Mouse (Mus musculus) heart, embryonic 14.5 days (tissue): ENCODE results near the gene Zfyve28. TPM values are rescaled to one million over a fixed set of nuclear protein-coding genes. Genes with fewer than 3 reads are reported as not detected.

Experiments used
- ATAC-seq: fragments of 200-750 bp; cut with Nextera tagmentation; 2 replicates; pipeline ENCODE4 v1.8.0; 2017; ENCODE audit warnings: low read depth, moderate TSS enrichment; ENCODE audit not compliant: insufficient number of reproducible peaks, insufficient read depth, low FRiP score
- H3K27ac ChIP-seq, 2 experiments: fragments of 200-500 bp in 1 of 2; fragments of 300-500 bp in 1 of 2; sonication (generic) in 1 of 2; replicated peaks in 1 of 2; 2 replicates each; pipeline ENCODE4 v1.5.1; 2012 to 2014; ENCODE audit warnings: low read depth in 2 of 2, low read length in 2 of 2, control low read depth in 1 of 2, mild to moderate bottlenecking in 1 of 2, mixed read lengths in 1 of 2; ENCODE audit not compliant: control insufficient read depth in 1 of 2, insufficient read depth in 1 of 2
- H3K27me3 ChIP-seq: fragments of 300-500 bp; sonication (generic); 2 replicates; pipeline ENCODE4 v1.6.1; 2014; ENCODE audit warnings: mild to moderate bottlenecking, low read length, control low read depth; ENCODE audit not compliant: control insufficient read depth, insufficient read depth
- H3K36me3 ChIP-seq: fragments of 300-500 bp; sonication (generic); 2 replicates; pipeline ENCODE4 v1.6.1; 2014; ENCODE audit warnings: mild to moderate bottlenecking, control low read depth, low read length, mixed read lengths; ENCODE audit not compliant: control insufficient read depth, insufficient read depth
- H3K4me1 ChIP-seq, 2 experiments: fragments of 200-500 bp in 1 of 2; fragments of 300-500 bp in 1 of 2; sonication (generic) in 1 of 2; 2 replicates each; pipeline ENCODE4 v1.6.1; 2012 to 2014; ENCODE audit warnings: low read length in 2 of 2, control low read depth in 1 of 2, mixed read lengths in 1 of 2; ENCODE audit not compliant: control insufficient read depth in 2 of 2, insufficient read depth in 2 of 2
- H3K4me2 ChIP-seq: fragments of 300-500 bp; sonication (generic); 2 replicates; pipeline ENCODE4 v1.6.1; 2014; ENCODE audit warnings: mild to moderate bottlenecking, low read length
- H3K4me3 ChIP-seq, 2 experiments: fragments of 200-500 bp in 1 of 2; fragments of 300-500 bp in 1 of 2; sonication (generic) in 1 of 2; 2 replicates each; pipeline ENCODE4 v1.5.1; 2012 to 2014; ENCODE audit warnings: low read length in 2 of 2, mild to moderate bottlenecking in 2 of 2, control low read depth in 1 of 2, low read depth in 1 of 2, moderate library complexity in 1 of 2; ENCODE audit not compliant: control insufficient read depth in 1 of 2, insufficient read depth in 1 of 2
- H3K9ac ChIP-seq: fragments of 300-500 bp; sonication (generic); 2 replicates; pipeline ENCODE4 v1.6.1; 2014; ENCODE audit warnings: mild to moderate bottlenecking, low read length
- H3K9me3 ChIP-seq: fragments of 300-500 bp; sonication (generic); 2 replicates; pipeline ENCODE4 v1.6.1; 2016; ENCODE audit warnings: low read length, control low read depth; ENCODE audit not compliant: control insufficient read depth
- WGBS: fragments of 180-500 bp; shearing (Covaris S2); extraction: QIAGEN DNeasy Blood & Tissue Kit; methylation state at CpG from one replicate; pipeline ENCODE4 v1.1.7; 2014; 5-methylcytosine and 5-hydroxymethylcytosine counted together
- polyA plus RNA-seq: library from polyadenylated mRNA; unstranded; fragments of >200 nt; fragmentation: Nextera tagmentation; extraction: Ambion mirVana; gene quantifications from 2 replicates; pipeline ENCODE4 v1.2.1, GENCODE M21; 2014

The Zfyve28 gene
- polyA plus RNA-seq, 1 experiment from 2014 or later, result 0.42 TPM

DNA sequence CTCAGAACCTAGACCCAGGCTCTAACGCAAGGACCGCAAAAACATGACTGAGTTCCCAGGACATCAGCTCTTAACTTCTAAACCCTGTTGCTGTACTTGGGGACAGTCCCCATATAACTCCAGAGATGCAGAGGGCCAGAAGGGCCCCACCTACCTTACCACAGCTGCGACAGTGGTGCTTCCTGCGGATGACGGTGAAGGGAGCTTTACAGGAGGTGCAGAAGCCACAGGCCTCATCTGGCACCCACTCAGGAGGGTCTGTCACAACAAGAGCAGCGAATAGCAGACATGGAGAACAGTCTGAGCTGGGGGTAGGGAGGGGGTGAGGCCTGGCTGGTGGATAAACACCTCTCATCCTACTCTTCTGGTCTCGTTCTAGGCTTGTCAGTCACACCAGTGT lies 91.8 kb downstream of the Zfyve28 start:
- ATAC-seq, result no peak
- Histone ChIP-seq H3K36me3 (no peaks in the 10 kb centered on the region), H3K27ac (no peak overlapping the region), H3K4me3 (no peak overlapping the region), H3K4me2 (no peak overlapping the region), H3K4me1 (peaks cover 2 to 6% of the 10 kb centered on the region in 2 experiments), H3K9ac (no peak overlapping the region), H3K27me3 (no peaks in the 10 kb centered on the region), H3K9me3 (no peaks in the 10 kb centered on the region)
- 70% methylated on average over 7 of the region's 7 CpGs for WGBS

DNA sequence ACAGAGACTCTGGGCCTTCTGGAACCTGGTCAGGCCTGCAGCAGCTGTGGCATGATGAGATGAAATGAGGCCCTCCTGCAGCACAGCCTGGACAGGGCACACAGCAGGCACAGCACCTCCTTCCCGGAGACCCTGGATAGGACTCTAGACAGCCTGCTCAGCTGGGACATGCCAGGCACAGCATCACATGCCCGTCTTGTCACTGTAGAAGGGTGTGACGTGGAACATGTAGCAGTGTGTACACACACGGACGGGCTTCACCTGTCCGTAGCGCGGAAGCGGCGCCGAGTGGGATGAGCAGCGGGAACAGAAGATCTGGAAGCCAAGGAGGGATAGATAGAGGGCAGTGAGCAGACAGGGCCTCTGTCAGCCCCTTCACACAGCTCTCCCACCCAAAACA lies 92.5 kb downstream of the Zfyve28 start:
- H3K4me3 ChIP-seq, result no peak overlapping the region
- H3K4me2 ChIP-seq, result no peak overlapping the region
- H3K4me1 ChIP-seq, result peaks cover 0 to 2% of the 10 kb centered on the region in 2 experiments; a peak in 2 of 4 replicates
- no peaks in the 10 kb centered on the region for H3K36me3 ChIP-seq
- 88% methylated on average over 12 of the region's 12 CpGs for WGBS
- no peaks in the 10 kb centered on the region for H3K9me3 ChIP-seq
- H3K27me3 ChIP-seq, result no peaks in the 10 kb centered on the region
- no peak for ATAC-seq
- H3K9ac ChIP-seq, result no peak overlapping the region
- no peak overlapping the region for H3K27ac ChIP-seq

DNA sequence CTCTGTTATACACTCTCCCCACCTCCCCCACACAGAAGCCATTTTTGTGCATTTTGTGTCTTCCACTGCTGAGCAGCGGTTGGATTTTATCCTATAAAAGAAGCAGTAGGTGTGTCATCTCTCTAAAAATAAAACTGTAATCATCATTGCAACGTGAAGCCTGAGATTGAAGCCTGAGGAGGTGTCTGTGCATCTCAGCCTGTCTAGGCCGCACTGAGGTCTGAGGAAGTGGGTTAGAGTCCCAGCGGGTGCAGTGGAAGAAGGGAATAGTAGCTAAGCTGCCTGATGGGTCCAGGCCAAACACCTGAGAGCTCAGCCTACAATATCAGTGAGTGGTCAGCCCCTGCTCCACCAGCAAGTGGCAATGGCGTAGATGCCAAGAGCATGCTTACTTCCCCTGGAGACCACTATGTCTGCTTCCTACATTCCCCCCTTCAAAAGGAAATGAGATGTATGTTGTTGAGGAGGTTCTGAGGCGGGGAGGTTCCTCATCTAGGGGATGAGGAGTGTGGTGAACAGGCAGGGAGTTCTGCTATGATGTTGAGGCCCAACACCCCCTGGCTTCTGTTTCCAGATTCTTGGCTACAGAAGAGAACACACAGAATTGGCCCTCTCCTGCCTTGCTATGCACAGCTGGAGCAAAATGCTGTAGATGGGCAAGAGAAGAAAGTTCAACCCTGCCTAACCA lies 93.1 kb downstream of the Zfyve28 start:
- no peak overlapping the region for H3K4me2 ChIP-seq
- H3K27ac ChIP-seq, result no peak overlapping the region
- H3K36me3 ChIP-seq, result no peaks in the 10 kb centered on the region
- no peak overlapping the region for H3K4me3 ChIP-seq
- H3K9me3 ChIP-seq, result no peaks in the 10 kb centered on the region
- ATAC-seq, result no peak
- H3K9ac ChIP-seq, result no peak overlapping the region
- peaks cover 2 to 4% of the 10 kb centered on the region in 2 experiments; a peak in 2 of 4 replicates for H3K4me1 ChIP-seq
- 66% methylated on average over 6 of the region's 6 CpGs for WGBS
- H3K27me3 ChIP-seq, result no peaks in the 10 kb centered on the region

DNA sequence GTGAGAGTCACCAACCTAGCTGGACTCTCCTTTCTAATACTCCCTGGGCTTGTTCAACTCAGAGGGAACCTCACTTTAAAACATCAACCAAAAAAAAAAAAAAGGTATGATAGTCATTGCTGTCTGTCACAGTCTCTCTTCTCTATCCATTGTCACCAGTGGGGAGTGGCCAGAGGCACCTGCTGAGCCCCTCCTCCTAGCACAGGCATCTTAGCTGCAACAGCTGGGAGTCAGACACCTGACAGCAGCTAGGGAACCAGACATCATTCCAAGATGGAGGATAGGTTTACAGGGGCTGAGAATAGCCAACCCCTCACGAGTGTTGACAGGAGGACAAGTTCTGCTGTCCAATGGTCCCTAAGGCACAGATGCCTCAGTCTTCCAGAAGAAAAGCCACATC lies 93.8 kb downstream of the Zfyve28 start:
- no peaks in the 10 kb centered on the region for H3K9me3 ChIP-seq
- no peaks in the 10 kb centered on the region for H3K27me3 ChIP-seq
- no peak overlapping the region for H3K4me2 ChIP-seq
- H3K9ac ChIP-seq, result no peak overlapping the region
- H3K4me3 ChIP-seq, result no peak overlapping the region
- no peak for ATAC-seq
- no peaks in the 10 kb centered on the region for H3K36me3 ChIP-seq
- H3K27ac ChIP-seq, result no peak overlapping the region
- H3K4me1 ChIP-seq, result peaks cover 5 to 7% of the 10 kb centered on the region in 2 experiments; a peak in 3 of 4 replicates
- WGBS, result 22% methylated on average over 1 of the region's 1 CpGs

DNA sequence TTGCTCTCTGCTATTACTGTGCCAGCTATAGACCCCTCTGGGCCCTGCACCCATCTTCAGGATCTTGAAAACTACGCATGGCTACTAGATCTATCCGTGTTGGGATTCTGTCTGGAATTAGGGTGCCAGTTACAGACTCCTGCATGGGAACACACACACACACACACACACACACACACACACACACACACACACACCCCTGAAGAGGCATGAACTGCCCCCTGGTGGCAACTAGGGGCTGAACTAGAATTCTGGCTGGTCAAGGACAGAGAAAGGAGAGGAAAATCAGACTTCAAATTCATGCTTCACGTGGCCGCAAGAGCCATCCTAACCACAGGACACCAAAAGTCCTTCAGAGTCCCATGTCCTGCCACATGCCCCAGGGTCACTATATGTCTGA lies 96.4 kb downstream of the Zfyve28 start:
- Histone ChIP-seq H3K27me3 (no peaks in the 10 kb centered on the region), H3K4me3 (no peak overlapping the region), H3K4me2 (no peak overlapping the region), H3K36me3 (no peaks in the 10 kb centered on the region), H3K9ac (no peak overlapping the region), H3K9me3 (no peaks in the 10 kb centered on the region), H3K4me1 (peaks cover 13 to 18% of the 10 kb centered on the region in 2 experiments), H3K27ac (no peak overlapping the region)
- 87% methylated on average over 4 of the region's 4 CpGs for WGBS
- no peak for ATAC-seq

DNA sequence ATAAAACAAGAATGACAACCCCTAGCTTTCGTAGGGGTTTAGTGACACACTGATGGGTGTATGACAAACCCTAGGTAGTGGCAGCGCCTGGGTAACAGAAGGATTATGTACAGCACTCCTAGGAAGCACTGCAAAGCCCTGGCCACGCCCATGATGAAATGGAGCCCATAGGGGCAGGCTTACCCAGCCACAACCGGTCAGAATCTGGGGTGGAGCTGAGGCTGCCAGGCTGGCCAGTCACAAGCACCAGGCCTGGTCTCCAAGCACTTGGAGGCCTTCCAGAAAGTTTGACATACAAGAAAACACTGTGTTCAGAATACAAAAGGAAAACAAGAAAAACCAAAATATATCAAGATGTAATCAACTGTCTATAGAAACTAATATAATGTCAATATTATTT lies 97.2 kb downstream of the Zfyve28 start:
- WGBS, result 52% methylated on average over 4 of the region's 4 CpGs
- Histone ChIP-seq H3K4me3 (no peak overlapping the region), H3K9me3 (no peaks in the 10 kb centered on the region), H3K4me1 (peaks cover 13 to 24% of the 10 kb centered on the region in 2 experiments), H3K4me2 (no peak overlapping the region), H3K27me3 (no peaks in the 10 kb centered on the region), H3K9ac (no peak overlapping the region), H3K36me3 (no peaks in the 10 kb centered on the region), H3K27ac (no peak overlapping the region)
- ATAC-seq, result no peak

DNA sequence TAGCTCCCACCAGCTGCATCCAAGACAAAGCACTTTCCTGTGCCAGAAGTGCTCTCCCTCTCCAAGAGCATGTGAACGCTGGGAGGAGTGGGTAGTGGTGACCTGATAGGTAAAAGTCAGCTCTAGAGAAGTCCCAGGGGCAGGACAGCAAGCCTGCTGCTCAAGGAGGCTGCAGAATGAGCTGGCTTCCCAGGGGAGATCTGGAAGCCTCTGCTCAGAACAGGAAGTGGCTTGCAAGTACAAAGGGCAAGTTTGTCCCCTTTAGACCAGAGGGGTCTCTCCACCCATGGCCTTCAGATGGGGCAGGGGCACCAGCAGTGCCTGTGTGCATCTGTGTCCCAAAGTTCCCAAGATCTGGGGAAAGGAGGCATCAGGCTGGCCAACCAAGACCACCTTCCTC lies 98.7 kb downstream of the Zfyve28 start:
- no peak overlapping the region for H3K9ac ChIP-seq
- no peak for ATAC-seq

DNA sequence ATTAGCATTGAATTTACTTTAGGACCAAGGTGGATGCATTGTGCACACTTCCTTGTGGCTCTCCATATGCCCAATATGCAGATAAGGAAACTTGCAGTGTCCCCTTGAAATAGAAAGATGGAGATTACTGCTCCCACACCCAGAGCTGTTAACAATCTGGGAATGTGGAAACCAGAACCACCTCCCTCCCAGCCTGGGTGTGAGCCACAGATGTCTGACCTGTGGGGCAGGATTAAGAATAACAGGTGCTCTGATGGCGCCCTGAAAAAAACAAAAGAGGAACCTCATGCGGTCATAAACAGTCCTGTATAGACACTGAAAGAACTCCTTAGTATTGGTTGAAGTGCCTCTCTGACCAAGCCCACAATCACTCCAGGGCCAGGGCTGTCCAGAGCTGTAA lies 99.4 kb downstream of the Zfyve28 start:
- ATAC-seq, result no peak
- no peak overlapping the region for H3K4me3 ChIP-seq
- H3K9me3 ChIP-seq, result no peaks in the 10 kb centered on the region
- peak overlapping the region; percentile 75 for H3K9ac ChIP-seq
- WGBS, result 73% methylated on average over 2 of the region's 2 CpGs
- H3K27me3 ChIP-seq, result no peaks in the 10 kb centered on the region
- H3K4me2 ChIP-seq, result peak overlapping the region; percentile 69
- H3K36me3 ChIP-seq, result no peaks in the 10 kb centered on the region
- H3K4me1 ChIP-seq, result peaks cover 30 to 45% of the 10 kb centered on the region in 2 experiments
- H3K27ac ChIP-seq, result no peak overlapping the region

More for the DNA sequence above, 98.7 kb downstream of the Zfyve28 start:
- no peak overlapping the region for H3K27ac ChIP-seq
- H3K27me3 ChIP-seq, result no peaks in the 10 kb centered on the region
- H3K4me2 ChIP-seq, result no peak overlapping the region
- no peaks in the 10 kb centered on the region for H3K9me3 ChIP-seq
- no peaks in the 10 kb centered on the region for H3K36me3 ChIP-seq
- 57% methylated on average over 1 of the region's 1 CpGs for WGBS
- H3K4me1 ChIP-seq, result peaks cover 24 to 39% of the 10 kb centered on the region in 2 experiments
- no peak overlapping the region for H3K4me3 ChIP-seq
